Mouse (Mus musculus) testis, adult 2 months (tissue): ENCODE measurements around the gene Csrnp3.
"Not testable (repeated sequence)": the region's sequence is repeated elsewhere in the genome, so short reads cannot be mapped to it uniquely, and the experiment has no call there.

Experiments used
- CTCF ChIP-seq: fragments of 200-500 bp; IDR thresholded peaks from 2 replicates; pipeline ENCODE4 v1.5.1; 2012; ENCODE audit warnings: low read depth, mild to moderate bottlenecking, inconsistent platforms, low read length, moderate library complexity; ENCODE audit not compliant: control insufficient read depth, insufficient read depth, insufficient replicate concordance
- POLR2A ChIP-seq: fragments of 200-500 bp; IDR thresholded peaks from 2 replicates; pipeline ENCODE4 v1.6.1; 2012; ENCODE audit warnings: low read depth, mild to moderate bottlenecking, inconsistent platforms, low read length, moderate library complexity; ENCODE audit not compliant: control insufficient read depth

DNA sequence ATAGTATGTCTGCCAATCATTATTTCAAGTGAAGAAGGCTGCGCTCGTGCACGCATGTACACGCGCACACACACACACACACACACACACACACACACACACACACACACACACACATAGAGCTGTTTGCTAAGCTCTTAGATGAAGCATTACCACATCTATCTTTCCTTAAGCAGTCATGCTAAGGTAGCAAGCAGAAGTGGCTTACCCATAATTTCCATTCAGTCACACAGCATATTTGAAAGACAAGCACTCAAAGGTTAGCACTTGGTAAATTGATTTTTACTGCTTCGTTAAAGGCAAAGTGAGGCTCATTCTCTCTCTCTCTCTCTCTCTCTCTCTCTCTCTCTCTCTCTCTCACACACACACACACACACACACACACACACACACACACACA lies 34.4 kb upstream of the Csrnp3 start:
- not testable (repeated sequence) for TF ChIP-seq POLR2A, CTCF
